ENCODE assay signal across 32 mouse cellular contexts in the genomic region with DNA sequence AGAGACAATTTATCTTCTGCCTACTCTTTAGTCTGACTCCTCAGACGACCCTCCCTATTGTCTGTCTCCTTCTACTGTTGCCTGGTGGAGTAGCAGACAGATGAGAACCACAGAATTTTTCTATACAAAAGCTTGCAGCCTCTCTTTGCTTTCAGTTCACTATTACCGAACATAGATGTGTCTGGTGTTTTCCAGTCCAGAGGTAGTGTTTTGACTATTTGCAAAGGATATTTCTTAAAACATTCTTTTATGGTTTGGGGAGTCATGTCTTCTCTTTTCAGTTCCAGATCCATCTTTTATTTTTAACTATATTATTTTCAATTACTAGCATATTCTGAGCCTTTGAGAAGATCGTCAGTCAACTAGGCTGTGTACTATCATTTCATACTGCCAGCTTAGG.
"Had no signal": no experiment of that assay in that cellular context is flagged by ENCODE, and none has a peak within 500 bp of the region (broad histone marks: within the 10 kb centered on the region; RNA-seq: fewer than 3 reads in every experiment).

No protein-coding gene starts in this region.

- H3K4me3 ChIP-seq: limb, embryonic 10.5 days; limb, embryonic 12.5 days; limb, embryonic 13.5 days; limb, embryonic 15.5 days; liver, embryonic 12.5 days; liver, embryonic 13.5 days; liver, embryonic 15.5 days; lung, embryonic 15.5 days; megakaryocyte, embryonic 14.5 days; midbrain, embryonic 10.5 days; midbrain, embryonic 12.5 days; midbrain, embryonic 13.5 days; midbrain, embryonic 15.5 days; myocyte; neural tube, embryonic 12.5 days had no signal

- H3K4me1 ChIP-seq: limb, embryonic 10.5 days; limb, embryonic 12.5 days; limb, embryonic 13.5 days; limb, embryonic 15.5 days; liver, embryonic 12.5 days; liver, embryonic 13.5 days; liver, embryonic 15.5 days; lung, embryonic 15.5 days; megakaryocyte, embryonic 14.5 days; midbrain, embryonic 10.5 days; midbrain, embryonic 12.5 days; midbrain, embryonic 13.5 days; midbrain, embryonic 15.5 days; neural tube, embryonic 12.5 days had no signal

- ATAC-seq: liver, embryonic 12.5 days; liver, postnatal 0 days; lung, postnatal 0 days; midbrain, embryonic 13.5 days; midbrain, embryonic 15.5 days; midbrain, embryonic 16.5 days had no signal

- DNase-seq: left cerebral cortex, postnatal 4 days; liver; liver, embryonic 13.5 days; liver, postnatal 0 days; lung, adult 18-20 months; lung, adult 2 months; lung, embryonic 14.5 days; lung, postnatal 10 days; lung, postnatal 14 days; lung, postnatal 36 days; lung, postnatal 4 days; midbrain, embryonic 14.5 days had no signal

- H3K27ac ChIP-seq: limb, embryonic 10.5 days; limb, embryonic 12.5 days; limb, embryonic 13.5 days; limb, embryonic 15.5 days; liver, embryonic 12.5 days; liver, embryonic 13.5 days; liver, embryonic 14.5 days; liver, embryonic 15.5 days; lung, embryonic 15.5 days; macrophage; midbrain, embryonic 10.5 days; midbrain, embryonic 12.5 days; midbrain, embryonic 13.5 days; midbrain, embryonic 15.5 days; neural tube, embryonic 12.5 days had no signal

- H3K9me3 ChIP-seq: limb, embryonic 10.5 days; limb, embryonic 12.5 days; limb, embryonic 13.5 days; limb, embryonic 15.5 days; liver, embryonic 12.5 days; liver, embryonic 13.5 days; liver, embryonic 15.5 days; lung, embryonic 15.5 days; midbrain, embryonic 10.5 days; midbrain, embryonic 12.5 days; midbrain, embryonic 13.5 days; midbrain, embryonic 15.5 days; neural tube, embryonic 12.5 days had no signal

- H3K27me3 ChIP-seq: limb, embryonic 12.5 days; limb, embryonic 13.5 days; limb, embryonic 15.5 days; liver, embryonic 12.5 days; liver, embryonic 13.5 days; liver, embryonic 15.5 days; lung, embryonic 15.5 days; megakaryocyte, embryonic 14.5 days; midbrain, embryonic 12.5 days; midbrain, embryonic 13.5 days; midbrain, embryonic 15.5 days; neural tube, embryonic 12.5 days had no signal

- H3K36me3 ChIP-seq: limb, embryonic 10.5 days; limb, embryonic 12.5 days; limb, embryonic 15.5 days; liver, embryonic 12.5 days; liver, embryonic 13.5 days; liver, embryonic 15.5 days; lung, embryonic 15.5 days had no signal

- H3K9ac ChIP-seq: limb, embryonic 12.5 days; limb, embryonic 13.5 days; limb, embryonic 15.5 days; liver, embryonic 12.5 days; liver, embryonic 13.5 days; liver, embryonic 14.5 days; liver, embryonic 15.5 days; liver, postnatal 0 days; lung, embryonic 14.5 days; lung, embryonic 15.5 days; midbrain, embryonic 12.5 days; midbrain, embryonic 13.5 days; midbrain, embryonic 15.5 days; neural tube, embryonic 12.5 days had no signal

- H3K4me2 ChIP-seq: limb, embryonic 12.5 days; limb, embryonic 13.5 days; limb, embryonic 15.5 days; liver, embryonic 11.5 days; liver, embryonic 12.5 days; liver, embryonic 13.5 days; liver, embryonic 15.5 days; lung, embryonic 14.5 days; lung, embryonic 15.5 days; midbrain, embryonic 11.5 days; midbrain, embryonic 12.5 days; midbrain, embryonic 13.5 days; midbrain, embryonic 15.5 days; neural tube, embryonic 12.5 days had no signal
